ENCODE assay signal across 21 mouse cellular contexts in genomic region chr5:144851820-144852219, GRCm38 (mm10).
DNase-seq lines count a peak whose midpoint lies in the region; ATAC-seq and TF ChIP-seq lines count a peak whose summit lies in the region.
"Had no signal": no experiment of that assay in that cellular context is flagged by ENCODE, and none has a peak within 500 bp of the region (broad histone marks: within the 10 kb centered on the region; RNA-seq: fewer than 3 reads in every experiment).

No protein-coding gene starts in this region.

- no peak for TF ChIP-seq POLR2A in liver, adult 2 months (IDR thresholded peaks at IDR 0.05; ENCODE audit: extremely low read depth, insufficient read depth, low read length)
- no peak for TF ChIP-seq POLR2A in CH12.LX (IDR thresholded peaks at IDR 0.05; ENCODE audit: low read depth, low read length)
- TF ChIP-seq POLR2A in bone marrow macrophage, adult 2 months (IDR thresholded peaks at IDR 0.05; ENCODE audit: borderline replicate concordance, low read depth, low read length) = no peak

- TF ChIP-seq RAD21 in CH12.LX (IDR thresholded peaks at IDR 0.05; ENCODE audit: low read depth, low read length) = no peak

- H3K79me2 ChIP-seq in liver, adult 2 months (ENCODE audit: control insufficient read depth, insufficient read depth, low read length) = no peaks in the 10 kb centered on the region
- H3K79me2 ChIP-seq in CH12.LX (replicated peaks; ENCODE audit: control insufficient read depth, extremely low read depth, insufficient read depth, poor library complexity, severe bottlenecking) = no peaks in the 10 kb centered on the region

- no peaks in the 10 kb centered on the region for H3K4me1 ChIP-seq in liver, adult 2 months (ENCODE audit: control insufficient read depth, insufficient read depth, low read length)
- H3K4me1 ChIP-seq in liver, embryonic 11.5 days (replicated peaks; ENCODE audit: control insufficient read depth, insufficient read depth, low read length) = no peaks in the 10 kb centered on the region
- no peaks in the 10 kb centered on the region for H3K4me1 ChIP-seq in CH12.LX (ENCODE audit: control insufficient read depth in 1 of 2, insufficient read depth in 2 of 2)
- no peaks in the 10 kb centered on the region for H3K4me1 ChIP-seq in bone marrow macrophage, adult 2 months (ENCODE audit: control insufficient read depth, insufficient read depth, low read length)
- H3K4me1 ChIP-seq: embryonic facial prominence, embryonic 13.5 days; kidney, embryonic 15.5 days; limb, embryonic 10.5 days; midbrain, embryonic 12.5 days; neural tube, embryonic 15.5 days had no signal

- WGBS in liver, adult 2 months = 96% methylated on average over 3 of the region's 3 CpGs
- 88% methylated on average over 3 of the region's 3 CpGs for WGBS in liver, embryonic 11.5 days

- dilution Hi-C loops in CH12.LX (cut with MboI; ENCODE audit: extremely low pct_ligation_motif_present, extremely low pct_unique_long_range_greater_than_20kb, low sequenced_read_pairs) = no loop called here

- intact Hi-C loops in gastrocnemius, adult 2 months (cut with DNase I) = no loop called here

- in situ Hi-C loops in CH12.LX (cut with MboI; ENCODE audit: low pct_ligation_motif_present, low pct_unique_long_range_greater_than_20kb, low sequenced_read_pairs) = no loop called here

- ATAC-seq in liver, embryonic 11.5 days (replicated peaks; ENCODE audit: low FRiP score) = no peak

- TF ChIP-seq CTCF in gastrocnemius, adult 2 months (IDR thresholded peaks at IDR 0.05) = peak; percentile 24; the same call in 1 of the 2 replicates
- TF ChIP-seq CTCF in liver, adult 2 months (IDR thresholded peaks at IDR 0.05; ENCODE audit: low read depth, low read length) = peak; percentile 13; the same call in 1 of the 2 replicates
- peak; percentile 19 to 35; a peak in 2 of 4 replicates for TF ChIP-seq CTCF in CH12.LX (conservative IDR thresholded peaks at IDR 0.05 in 1 of 2, IDR thresholded peaks at IDR 0.05 in 1 of 2; ENCODE audit: low read depth in 2 of 2, low read length in 2 of 2)
- peak; percentile 42; the same call in 1 of the 2 replicates for TF ChIP-seq CTCF in bone marrow macrophage, adult 2 months (IDR thresholded peaks at IDR 0.05; ENCODE audit: low read depth, low read length)

- H3K27ac ChIP-seq in gastrocnemius, adult 2 months = no peak overlapping the region
- no peak overlapping the region for H3K27ac ChIP-seq in liver, adult 2 months (replicated peaks; ENCODE audit: insufficient read depth, low read depth, low read length)
- H3K27ac ChIP-seq in liver, embryonic 11.5 days (ENCODE audit: low read depth, low read length) = no peak overlapping the region
- H3K27ac ChIP-seq in CH12.LX (ENCODE audit: insufficient read depth, low read depth) = no peak overlapping the region
- H3K27ac ChIP-seq in bone marrow macrophage, adult 2 months (ENCODE audit: insufficient read depth, low read depth, low read length) = no peak overlapping the region
- H3K27ac ChIP-seq: embryonic facial prominence, embryonic 13.5 days; kidney, embryonic 15.5 days; limb, embryonic 10.5 days; macrophage; midbrain, embryonic 12.5 days; neural tube, embryonic 15.5 days had no signal

- H3K27me3 ChIP-seq in liver, adult 2 months (ENCODE audit: control insufficient read depth, insufficient read depth, low read length) = no peaks in the 10 kb centered on the region
- H3K27me3 ChIP-seq in liver, embryonic 11.5 days (replicated peaks; ENCODE audit: control insufficient read depth, insufficient read depth, low read length) = no peaks in the 10 kb centered on the region
- no peaks in the 10 kb centered on the region for H3K27me3 ChIP-seq in CH12.LX (replicated peaks)
- H3K27me3 ChIP-seq: embryonic facial prominence, embryonic 13.5 days; heart, embryonic 12.5 days; kidney, embryonic 15.5 days; midbrain, embryonic 12.5 days; neural tube, embryonic 15.5 days had no signal

- no peak for TF ChIP-seq EP300 in CH12.LX (IDR thresholded peaks at IDR 0.05; ENCODE audit: low read length)

- H3K9ac ChIP-seq in liver, adult 2 months (ENCODE audit: low read depth, low read length) = no peak overlapping the region
- H3K9ac ChIP-seq in liver, embryonic 11.5 days (ENCODE audit: low read depth, low read length) = no peak overlapping the region
- H3K9ac ChIP-seq in CH12.LX (ENCODE audit: insufficient read depth, low read depth) = no peak overlapping the region
- H3K9ac ChIP-seq: embryonic facial prominence, embryonic 13.5 days; heart, embryonic 12.5 days; kidney, embryonic 15.5 days; midbrain, embryonic 12.5 days; neural tube, embryonic 15.5 days had no signal

- peaks cover 47% of the 10 kb centered on the region for H3K36me3 ChIP-seq in liver, adult 2 months (ENCODE audit: control insufficient read depth, insufficient read depth, low read length)
- H3K36me3 ChIP-seq in liver, embryonic 11.5 days (ENCODE audit: control insufficient read depth, insufficient read depth, low read length) = peaks cover 69% of the 10 kb centered on the region
- peaks cover 76 to 98% of the 10 kb centered on the region in 2 experiments for H3K36me3 ChIP-seq in CH12.LX (replicated peaks in 1 of 2; ENCODE audit: control insufficient read depth in 1 of 2, insufficient read depth in 1 of 2, low read length in 1 of 2)

- no peak overlapping the region for H3K4me3 ChIP-seq in gastrocnemius, adult 2 months
- no peak overlapping the region for H3K4me3 ChIP-seq in liver, adult 2 months (ENCODE audit: insufficient read depth, low read depth, low read length)
- H3K4me3 ChIP-seq in liver, embryonic 11.5 days (ENCODE audit: low read depth, low read length) = no peak overlapping the region
- no peak overlapping the region for H3K4me3 ChIP-seq in CH12.LX (replicated peaks in 1 of 3; ENCODE audit: low read depth in 2 of 3, low read length in 2 of 3, poor library complexity in 1 of 3)
- H3K4me3 ChIP-seq in bone marrow macrophage, adult 2 months (ENCODE audit: insufficient read depth, low read length) = no peak overlapping the region
- H3K4me3 ChIP-seq: embryonic facial prominence, embryonic 13.5 days; heart, embryonic 12.5 days; kidney, embryonic 15.5 days; limb, embryonic 10.5 days; midbrain, embryonic 12.5 days; myocyte; neural tube, embryonic 15.5 days had no signal

- DNase-seq in gastrocnemius, adult 2 months = no peak
- no peak for DNase-seq in gastrocnemius, postnatal 4 days (ENCODE audit: low spot score in 2 of 2)
- DNase-seq in liver, adult 2 months (ENCODE audit: extremely low read depth, low read depth, low spot score) = no peak
- DNase-seq in liver, embryonic 11.5 days (ENCODE audit: low spot score) = no peak
- DNase-seq in CH12.LX (ENCODE audit: extremely low read depth) = no peak
- DNase-seq in thymus, postnatal 25 days = no peak
- no peak for DNase-seq in spleen, postnatal 4 days (ENCODE audit: low spot score in 2 of 2)
- DNase-seq: adrenal gland, postnatal 25 days; B cell, adult 2 months; cerebellum, adult 8-10 months; gastrocnemius, postnatal 25 days; heart, postnatal 4 days had no signal

- no peak overlapping the region for H3K4me2 ChIP-seq in liver, embryonic 11.5 days
- no peak overlapping the region for H3K4me2 ChIP-seq in CH12.LX (ENCODE audit: insufficient read depth, low read depth, poor library complexity, severe bottlenecking)
- H3K4me2 ChIP-seq: embryonic facial prominence, embryonic 13.5 days; heart, embryonic 12.5 days; kidney, embryonic 15.5 days; midbrain, embryonic 12.5 days; neural tube, embryonic 15.5 days had no signal

- no peaks in the 10 kb centered on the region for H3K9me3 ChIP-seq in liver, embryonic 11.5 days (ENCODE audit: control insufficient read depth, low read length)
- H3K9me3 ChIP-seq in CH12.LX (replicated peaks; ENCODE audit: low read length) = no peaks in the 10 kb centered on the region
- H3K9me3 ChIP-seq: heart, embryonic 12.5 days; kidney, embryonic 15.5 days; limb, embryonic 10.5 days; midbrain, embryonic 12.5 days; neural tube, embryonic 15.5 days had no signal

TF ChIP-seq in CH12.LX, 34 proteins besides CTCF, POLR2A, EP300 and RAD21:
- TF ChIP-seq UBTF (IDR thresholded peaks at IDR 0.05; ENCODE audit: low read depth, low read length) (no peak), MAFK (IDR thresholded peaks at IDR 0.05; ENCODE audit: insufficient replicate concordance, low read length) (no peak), USF1 (IDR thresholded peaks at IDR 0.05; ENCODE audit: low read depth, low read length) (no peak), MEF2A (IDR thresholded peaks at IDR 0.05; ENCODE audit: borderline replicate concordance, low read depth, low read length) (no peak), USF2 (conservative IDR thresholded peaks at IDR 0.05; ENCODE audit: low read depth, low read length) (no peak)
